Mouse (Mus musculus) hindbrain, postnatal 0 days (tissue): ENCODE results near the gene Nop58. TPM values are rescaled to one million over a fixed set of nuclear protein-coding genes. Genes with fewer than 3 reads are reported as not detected.

Experiments
- ATAC-seq: fragments of 200-750 bp; cut with Nextera tagmentation; 2 replicates; pipeline ENCODE4 v1.8.0; 2017; ENCODE audit warnings: mild to moderate bottlenecking, moderate TSS enrichment, moderate library complexity
- DNase-seq: peaks from one replicate; pipeline ENCODE4 v3.0.0-alpha.2; 2015; ENCODE audit warnings: low spot score
- H3K27ac ChIP-seq: fragments of 300-500 bp; sonication (generic); 2 replicates; pipeline ENCODE4 v1.5.1; 2014; ENCODE audit warnings: mild to moderate bottlenecking
- H3K27me3 ChIP-seq: fragments of 300-500 bp; sonication (generic); 2 replicates; pipeline ENCODE4 v1.6.1; 2014; ENCODE audit warnings: low read length, mixed read lengths; ENCODE audit not compliant: insufficient read depth
- H3K36me3 ChIP-seq: fragments of 300-500 bp; sonication (generic); 2 replicates; pipeline ENCODE4 v1.6.1; 2014; ENCODE audit warnings: low read length, mixed read lengths; ENCODE audit not compliant: insufficient read depth
- H3K4me1 ChIP-seq: fragments of 300-500 bp; sonication (generic); 2 replicates; pipeline ENCODE4 v1.6.1; 2014; ENCODE audit warnings: antibody characterized with exemption, low read length, mixed read lengths; ENCODE audit not compliant: insufficient read depth
- H3K4me2 ChIP-seq: fragments of 300-500 bp; sonication (generic); 2 replicates; pipeline ENCODE4 v1.6.1; 2014; ENCODE audit warnings: low read depth, mild to moderate bottlenecking, low read length, moderate library complexity, mixed read lengths
- H3K4me3 ChIP-seq: fragments of 300-500 bp; sonication (generic); 2 replicates; pipeline ENCODE4 v1.5.1; 2014; ENCODE audit warnings: low read length
- H3K9ac ChIP-seq: fragments of 300-500 bp; sonication (generic); replicated peaks from 2 replicates; pipeline ENCODE4 v1.6.1; 2014; ENCODE audit warnings: mild to moderate bottlenecking, low read length, moderate library complexity, mixed read lengths
- H3K9me3 ChIP-seq: fragments of 300-500 bp; sonication (generic); 2 replicates; pipeline ENCODE4 v1.6.1; 2016; ENCODE audit warnings: low read length, mixed read lengths
- CTCF ChIP-seq: IDR thresholded peaks from 2 replicates; pipeline ENCODE4 v1.5.1; 2016; ENCODE audit warnings: antibody characterized with exemption, control low read depth, low read depth
- WGBS: fragments of 180-500 bp; shearing (Covaris S2); extraction: QIAGEN DNeasy Blood & Tissue Kit; methylation state at CpG from one replicate; pipeline ENCODE4 v1.1.7; 2014; 5-methylcytosine and 5-hydroxymethylcytosine counted together
- polyA plus RNA-seq: library from polyadenylated mRNA; unstranded; fragments of >200 nt; fragmentation: Nextera tagmentation; extraction: Ambion mirVana; gene quantifications from 2 replicates; pipeline ENCODE4 v1.2.1, GENCODE M21; 2015
- total RNA-seq: library from RNA; depleted of rRNA; stranded (reverse); fragments of >200 nt; gene quantifications from 2 replicates; pipeline ENCODE4 v1.2.3, GENCODE M21; 2014

Gene Nop58
- total and polyA plus RNA-seq, 2 experiments from 2014 or later: 41.6 to 136 TPM

DNA sequence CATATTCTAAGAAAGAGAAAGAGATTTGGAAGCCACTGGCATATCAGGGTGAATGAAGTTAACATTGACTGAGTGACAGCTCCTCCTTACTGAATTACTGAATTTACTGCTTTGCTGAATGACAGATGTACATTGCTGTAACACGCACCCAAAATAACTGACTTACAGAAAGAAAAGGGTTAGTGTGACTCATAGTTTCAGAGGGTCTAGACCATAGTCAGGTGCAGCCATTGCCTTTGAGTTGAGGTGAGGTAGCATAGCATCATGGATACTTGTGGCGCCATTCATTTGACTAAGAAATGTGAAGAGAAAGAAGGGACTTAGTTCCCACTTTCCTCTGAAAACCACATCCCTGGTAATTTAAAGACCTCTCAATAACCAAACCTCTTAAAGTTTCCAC is 11.1 kb upstream of the Nop58 start:
- Histone ChIP-seq H3K27ac (no peak overlapping the region), H3K9ac (no peak overlapping the region), H3K27me3 (no peaks in the 10 kb centered on the region), H3K4me1 (peaks cover 5% of the 10 kb centered on the region; the same call in 1 of the 2 replicates), H3K4me3 (no peak overlapping the region), H3K4me2 (no peak overlapping the region), H3K36me3 (no peaks in the 10 kb centered on the region), H3K9me3 (no peaks in the 10 kb centered on the region)
- ATAC-seq (no peak), DNase-seq (no peak)
- 95% methylated on average over 2 of the region's 2 CpGs for WGBS
- no peak for TF ChIP-seq CTCF

DNA sequence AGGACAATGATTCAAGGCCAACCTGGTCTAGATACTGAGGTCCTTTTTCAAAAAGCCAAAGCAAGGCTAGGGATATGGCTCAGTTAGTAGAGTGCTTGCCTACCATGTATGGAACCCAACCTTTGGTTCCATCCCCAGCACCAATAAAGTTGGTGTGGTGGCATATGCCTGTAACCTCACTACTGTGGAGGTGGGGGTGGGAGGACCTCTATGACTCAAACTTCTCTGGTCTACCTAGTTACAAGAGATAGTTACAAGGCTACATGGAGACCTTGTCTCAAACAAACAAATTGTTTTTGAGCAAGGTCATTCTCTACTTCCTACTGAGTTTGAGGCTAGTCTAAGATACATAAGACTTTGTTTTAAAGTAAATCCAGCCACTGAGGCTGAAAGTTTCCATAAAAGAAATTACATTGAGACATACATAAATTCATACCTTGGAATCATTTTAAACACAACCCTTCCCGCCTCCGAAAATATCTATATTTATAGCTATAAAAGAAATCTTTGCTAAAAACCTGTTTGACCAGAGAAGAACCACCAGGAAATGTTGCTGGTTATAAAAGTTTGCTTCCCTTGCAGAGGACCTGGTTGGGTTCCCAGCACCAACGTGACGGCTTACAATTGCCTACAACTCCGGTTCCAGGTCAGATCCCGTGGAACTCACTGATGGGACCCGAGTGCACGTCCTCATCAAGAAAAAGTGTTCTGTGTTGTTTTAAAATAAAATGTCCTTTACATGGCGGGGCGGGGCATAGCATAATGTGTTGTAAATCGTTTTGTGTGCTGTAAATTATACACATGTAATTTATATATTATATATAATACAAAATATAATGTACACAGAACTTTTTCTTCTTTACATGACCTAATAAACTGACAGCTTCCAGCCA is 599 bp upstream of the Nop58 start:
- no peak for TF ChIP-seq CTCF
- 8% methylated on average over 11 of the region's 11 CpGs for WGBS
- Histone ChIP-seq H3K4me2 (peak overlapping the region; percentile 86), H3K36me3 (no peaks in the 10 kb centered on the region), H3K9ac (peak overlapping the region; percentile 38; the same call in 1 of the 2 replicates), H3K4me3 (peak overlapping the region; percentile 86), H3K9me3 (no peaks in the 10 kb centered on the region), H3K4me1 (peaks cover 14% of the 10 kb centered on the region), H3K27me3 (no peaks in the 10 kb centered on the region), H3K27ac (peak overlapping the region; percentile 45; the same call in 1 of the 2 replicates)
- ATAC-seq (no peak; the same call in 1 of the 2 replicates), DNase-seq (peak; percentile 2)

DNA sequence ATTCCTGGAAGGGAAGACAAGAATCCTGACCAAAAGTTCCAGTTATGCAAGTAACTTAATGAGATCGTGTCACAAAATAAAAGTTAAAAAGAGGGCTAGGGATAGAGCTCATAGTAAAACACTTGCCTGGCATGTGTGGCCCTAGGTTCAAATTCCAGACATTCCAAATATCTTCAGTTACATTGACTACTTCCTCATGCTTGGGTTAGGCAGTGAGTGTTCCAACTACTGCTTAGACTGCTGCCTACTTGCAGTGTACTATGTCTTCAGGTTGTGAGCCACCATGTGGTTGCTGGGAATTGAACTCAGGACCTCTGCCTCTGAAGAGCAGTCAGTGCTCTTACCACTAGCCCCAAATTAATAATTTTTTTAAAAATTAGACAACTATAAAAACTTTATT is 2.7 kb downstream of the Nop58 start:
- Histone ChIP-seq H3K4me2 (no peak overlapping the region), H3K9ac (no peak overlapping the region), H3K4me3 (no peak overlapping the region), H3K4me1 (peaks cover 14% of the 10 kb centered on the region), H3K36me3 (0 out of 2 replicates have a peak, but pooled peaks cover 2% of the 10 kb centered on the region), H3K9me3 (no peaks in the 10 kb centered on the region), H3K27ac (no peak overlapping the region), H3K27me3 (no peaks in the 10 kb centered on the region)
- 76% methylated on average over 1 of the region's 1 CpGs for WGBS
- no peak for DNase-seq
- TF ChIP-seq CTCF: no peak
- ATAC-seq: no peak

DNA sequence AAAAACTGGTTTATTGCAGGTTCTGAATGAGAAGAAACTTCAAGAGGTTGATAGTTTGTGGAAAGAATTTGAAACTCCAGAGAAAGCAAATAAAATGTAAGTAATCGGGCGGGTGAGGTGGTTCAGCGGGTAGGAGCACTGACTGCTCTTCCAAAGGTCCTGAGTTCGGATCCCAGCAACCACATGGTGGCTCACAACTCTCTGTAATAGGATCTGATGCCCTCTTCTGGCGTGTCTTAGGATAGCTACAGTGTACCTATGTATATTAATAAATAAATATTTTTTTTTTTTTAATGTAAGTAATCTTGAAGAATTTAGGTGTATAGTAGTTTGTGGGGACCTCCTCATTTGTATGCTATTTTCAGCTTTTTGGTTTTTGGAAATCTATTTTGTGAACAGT is 5.7 kb downstream of the Nop58 start:
- no peak for DNase-seq
- Histone ChIP-seq H3K4me1 (peaks cover 14% of the 10 kb centered on the region), H3K9ac (no peak overlapping the region), H3K4me3 (no peak overlapping the region), H3K4me2 (no peak overlapping the region), H3K27me3 (no peaks in the 10 kb centered on the region), H3K9me3 (no peaks in the 10 kb centered on the region), H3K36me3 (peaks cover 12% of the 10 kb centered on the region), H3K27ac (no peak overlapping the region)
- WGBS: 95% methylated on average over 5 of the region's 5 CpGs
- no peak for ATAC-seq
- TF ChIP-seq CTCF: no peak

DNA sequence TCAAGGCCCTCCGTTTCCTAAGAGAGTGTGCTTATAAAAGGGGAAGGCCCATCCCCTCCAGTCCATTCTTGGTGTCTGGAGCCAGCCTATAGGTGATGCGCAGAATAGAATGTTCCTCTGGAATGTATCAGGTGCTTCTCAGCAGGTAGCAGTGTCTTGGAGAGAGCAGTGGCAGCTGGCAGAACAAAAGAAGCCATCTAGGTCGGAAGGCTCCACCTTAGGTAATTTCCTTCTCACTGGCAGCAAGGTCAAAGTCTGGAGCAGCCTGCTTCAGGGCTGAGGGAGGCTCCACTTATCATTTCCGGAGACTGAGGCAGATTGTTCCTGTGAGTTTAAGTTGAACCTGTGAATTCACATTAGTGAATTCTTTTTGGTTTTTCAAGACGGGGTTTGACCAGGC is 13.0 kb downstream of the Nop58 start:
- H3K36me3 ChIP-seq: peaks cover 46% of the 10 kb centered on the region
- H3K27me3 ChIP-seq: no peaks in the 10 kb centered on the region
- no peak for DNase-seq
- no peak for ATAC-seq
- H3K4me3 ChIP-seq: no peak overlapping the region
- no peaks in the 10 kb centered on the region for H3K4me1 ChIP-seq
- H3K4me2 ChIP-seq: no peak overlapping the region
- TF ChIP-seq CTCF: no peak
- no peak overlapping the region for H3K27ac ChIP-seq
- no peaks in the 10 kb centered on the region for H3K9me3 ChIP-seq
- no peak overlapping the region for H3K9ac ChIP-seq
- whole genome bisulfite sequencing: 82% methylated on average over 5 of the region's 5 CpGs

DNA sequence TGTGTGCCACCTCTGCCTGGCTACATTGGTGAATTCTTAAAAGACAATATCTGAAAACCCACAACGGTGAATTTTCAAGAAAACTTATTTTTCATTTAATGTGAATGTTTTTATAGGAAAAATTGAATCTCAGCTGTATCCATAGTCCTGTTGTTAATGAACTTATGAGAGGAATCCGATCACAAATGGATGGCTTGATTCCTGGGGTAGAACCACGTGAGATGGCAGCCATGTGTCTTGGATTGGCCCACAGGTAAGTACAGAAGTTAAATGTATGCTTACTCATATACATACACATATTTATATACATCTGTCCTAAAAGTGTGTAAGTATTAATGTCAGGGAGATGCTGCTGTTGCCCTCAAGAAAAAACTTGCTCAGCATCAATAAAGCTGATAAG is 13.4 kb downstream of the Nop58 start:
- ATAC-seq: no peak
- peaks cover 46% of the 10 kb centered on the region for H3K36me3 ChIP-seq
- H3K4me2 ChIP-seq: no peak overlapping the region
- 94% methylated on average over 3 of the region's 3 CpGs for WGBS
- no peaks in the 10 kb centered on the region for H3K4me1 ChIP-seq
- no peak overlapping the region for H3K9ac ChIP-seq
- no peak for TF ChIP-seq CTCF
- H3K27ac ChIP-seq: no peak overlapping the region
- no peaks in the 10 kb centered on the region for H3K9me3 ChIP-seq
- H3K27me3 ChIP-seq: no peaks in the 10 kb centered on the region
- DNase-seq: no peak
- H3K4me3 ChIP-seq: no peak overlapping the region

DNA sequence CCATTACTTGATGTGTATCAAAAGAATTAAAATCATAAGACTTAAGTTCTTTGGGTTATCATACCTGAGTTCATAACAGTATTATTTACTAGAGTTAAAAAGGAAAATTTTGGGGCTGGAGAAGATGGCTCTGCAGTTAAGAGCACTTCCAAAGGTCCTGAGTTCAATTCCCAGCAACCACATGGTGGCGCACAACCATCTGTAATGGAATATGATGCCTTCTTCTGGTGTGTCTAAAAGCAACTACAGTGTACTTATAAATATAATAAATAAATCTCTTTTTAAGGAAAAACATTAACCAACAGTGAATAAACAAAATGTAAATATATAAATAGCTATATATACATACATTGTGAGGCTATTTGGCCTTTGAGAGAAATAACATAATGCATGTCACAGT is 17.0 kb downstream of the Nop58 start:
- ATAC-seq: no peak

More for the DNA sequence above, 17.0 kb downstream of the Nop58 start:
- no peaks in the 10 kb centered on the region for H3K9me3 ChIP-seq
- H3K4me1 ChIP-seq: no peaks in the 10 kb centered on the region
- DNase-seq: no peak
- WGBS: 97% methylated on average over 1 of the region's 1 CpGs
- no peak overlapping the region for H3K4me2 ChIP-seq
- no peak overlapping the region for H3K4me3 ChIP-seq
- no peak overlapping the region for H3K27ac ChIP-seq
- no peaks in the 10 kb centered on the region for H3K27me3 ChIP-seq
- H3K36me3 ChIP-seq: peaks cover 47% of the 10 kb centered on the region
- no peak overlapping the region for H3K9ac ChIP-seq
- peak; percentile 42 for TF ChIP-seq CTCF
